Mouse (Mus musculus): Measurements from ENCODE around the gene Fam122a. TPM values are rescaled to one million over a fixed set of nuclear protein-coding genes. Genes with fewer than 3 reads are reported as not detected.

Fam122a gene
- 28.7 TPM for polyA plus RNA-seq (2014; fragmentation: Illumina TruSeq; extraction: RNeasy Lipid Tissue Mini Kit (QIAGEN cat#74804); ENCODE audit: low read depth, low replicate concordance)

DNA sequence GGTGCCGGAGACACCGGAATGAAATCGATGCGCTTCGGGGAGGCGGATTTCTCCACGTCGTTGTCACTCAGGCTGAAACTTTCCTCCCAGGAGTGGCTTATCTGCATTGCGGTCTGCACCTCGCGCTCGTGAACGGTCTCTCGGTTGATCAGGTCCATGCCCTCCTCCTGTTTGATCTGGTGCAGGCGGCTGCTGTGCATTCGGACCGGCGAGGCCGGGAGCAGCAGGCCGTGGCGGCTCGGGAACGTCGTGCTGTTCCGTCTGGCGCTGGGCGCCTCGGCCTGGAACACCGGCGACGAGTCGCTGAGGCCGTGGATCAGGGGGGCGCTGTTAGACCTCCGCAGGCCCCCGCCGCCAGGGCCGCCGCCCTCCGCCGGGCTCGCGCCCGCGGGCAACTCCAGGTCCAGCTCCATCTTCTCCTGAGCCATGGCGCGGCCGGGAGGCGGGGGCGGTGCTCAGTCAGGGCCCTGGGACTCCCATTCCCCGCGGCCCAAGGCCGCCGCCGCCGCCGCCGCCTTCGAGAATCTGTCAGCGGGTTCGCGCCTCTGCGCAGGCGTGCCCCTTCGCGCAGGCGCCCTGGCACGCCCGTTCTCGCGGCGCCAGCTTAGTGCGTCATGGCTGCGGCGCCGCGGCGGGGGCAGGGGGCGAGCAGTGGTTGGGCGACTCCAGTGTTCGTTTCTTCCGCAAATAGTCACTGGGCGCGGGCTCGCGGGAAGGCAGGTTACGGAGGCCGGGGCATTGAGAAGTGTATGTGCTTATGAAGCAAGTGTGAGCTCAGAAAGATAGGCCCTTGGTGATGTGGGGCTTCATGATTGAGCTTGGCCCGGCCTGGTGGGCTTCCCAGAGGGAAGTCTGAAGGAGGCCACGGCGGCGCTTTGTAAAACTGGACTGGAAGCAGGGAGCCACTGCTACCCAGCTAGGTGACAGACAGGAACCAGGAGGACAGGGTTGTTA lies at the start of gene Fam122a:
Fam122a (minus strand) TSS at position 428 of the 954 bp plus-strand sequence.

Other genes with a start within 250 kb of the Fam122a start
- 36.0 TPM for gene Fxn, start 196.8 kb downstream of the Fam122a start, polyA plus RNA-seq (2014; fragmentation: Illumina TruSeq; extraction: RNeasy Lipid Tissue Mini Kit (QIAGEN cat#74804); ENCODE audit: low read depth, low replicate concordance)
- 26.4 TPM for gene Pip5k1b, start 78.5 kb upstream of the Fam122a start, polyA plus RNA-seq (2014; fragmentation: Illumina TruSeq; extraction: RNeasy Lipid Tissue Mini Kit (QIAGEN cat#74804); ENCODE audit: low read depth, low replicate concordance)
- gene Tmem252, start 196.7 kb upstream of the Fam122a start, polyA plus RNA-seq (2014; fragmentation: Illumina TruSeq; extraction: RNeasy Lipid Tissue Mini Kit (QIAGEN cat#74804); ENCODE audit: low read depth, low replicate concordance) = 0.16 TPM